Mouse (Mus musculus): ENCODE results near the gene Gm3696.
"Not testable (repeated sequence)": the region's sequence is repeated elsewhere in the genome, so short reads cannot be mapped to it uniquely, and the experiment has no call there.

Gm3696 gene

GRCm38 (mm10) chr14:7100521-7100920, at the start of gene Gm3696:
TSS of gene Gm3696 (minus strand) at chr14:7100621.
- DNase-seq (ENCODE audit: low spot score in 2 of 2) = not testable (repeated sequence)

- not testable (repeated sequence) for DNase-seq (ENCODE audit: low spot score in 2 of 2)
These were observed 24.9 kb upstream of the Gm3696 start, which contains the start of gene Gm6676 for GRCm38 (mm10) chr14:7125312-7125711. TSS of gene Gm6676 (minus strand) at chr14:7125412.

- peak in 1 of 2 experiments; percentile 30 for DNase-seq (ENCODE audit: low spot score in 2 of 2)
These were observed 4.8 kb upstream of the Gm3696 start for GRCm38 (mm10) chr14:7105124-7105802.

GRCm38 (mm10) chr14:7044870-7045269, 55.6 kb downstream of the Gm3696 start, which contains the start of gene Gm3685:
TSS of gene Gm3685 (minus strand) at chr14:7044970.
- DNase-seq (ENCODE audit: low spot score in 2 of 2) = not testable (repeated sequence)
